Mouse (Mus musculus) forebrain, embryonic 14.5 days (tissue): ENCODE measurements around the gene C030005K15Rik. TPM values are rescaled to one million over a fixed set of nuclear protein-coding genes. Genes with fewer than 3 reads are reported as not detected.
"Not testable (repeated sequence)": the region's sequence is repeated elsewhere in the genome, so short reads cannot be mapped to it uniquely, and the experiment has no call there.

Source experiments
- ATAC-seq: fragments of 200-750 bp; cut with Nextera tagmentation; 2 replicates; pipeline ENCODE4 v1.8.0; 2017; ENCODE audit warnings: mild to moderate bottlenecking, moderate library complexity
- DNase-seq: peaks from one replicate; pipeline ENCODE4 v3.0.0-alpha.2; 2015; ENCODE audit warnings: low spot score
- H3K27ac ChIP-seq: fragments of 300-500 bp; sonication (generic); 2 replicates; pipeline ENCODE4 v1.5.1; 2014; ENCODE audit warnings: low read depth, mild to moderate bottlenecking, control low read depth, low read length, moderate library complexity
- H3K27me3 ChIP-seq: fragments of 300-500 bp; sonication (generic); replicated peaks from 2 replicates; pipeline ENCODE4 v1.6.1; 2014; ENCODE audit warnings: low read length, control low read depth, mixed read lengths; ENCODE audit not compliant: control insufficient read depth, insufficient read depth
- H3K36me3 ChIP-seq: fragments of 300-500 bp; sonication (generic); 2 replicates; pipeline ENCODE4 v1.6.1; 2014; ENCODE audit warnings: low read length, control low read depth; ENCODE audit not compliant: control insufficient read depth, insufficient read depth
- H3K4me1 ChIP-seq: fragments of 300-500 bp; sonication (generic); 2 replicates; pipeline ENCODE4 v1.6.1; 2014; ENCODE audit warnings: antibody characterized with exemption, low read length, control low read depth; ENCODE audit not compliant: control insufficient read depth, insufficient read depth
- H3K4me2 ChIP-seq: fragments of 300-500 bp; sonication (generic); 2 replicates; pipeline ENCODE4 v1.6.1; 2014; ENCODE audit warnings: mild to moderate bottlenecking, control low read depth, low read length
- H3K4me3 ChIP-seq: fragments of 300-500 bp; sonication (generic); 2 replicates; pipeline ENCODE4 v1.5.1; 2014; ENCODE audit warnings: low read depth, low read length, control low read depth
- H3K9ac ChIP-seq: fragments of 300-500 bp; sonication (generic); 2 replicates; pipeline ENCODE4 v1.6.1; 2014; ENCODE audit warnings: mild to moderate bottlenecking, low read length, control low read depth, moderate library complexity
- H3K9me3 ChIP-seq: fragments of 300-500 bp; sonication (generic); replicated peaks from 2 replicates; pipeline ENCODE4 v1.6.1; 2016; ENCODE audit warnings: low read length, control low read depth, mixed read lengths; ENCODE audit not compliant: control insufficient read depth
- WGBS: fragments of 180-500 bp; shearing (Covaris S2); extraction: QIAGEN DNeasy Blood & Tissue Kit; methylation state at CpG from one replicate; pipeline ENCODE4 v1.1.7; 2014; 5-methylcytosine and 5-hydroxymethylcytosine counted together
- polyA plus RNA-seq: library from polyadenylated mRNA; unstranded; fragments of >200 nt; fragmentation: Nextera tagmentation; extraction: Ambion mirVana; gene quantifications from 2 replicates; pipeline ENCODE4 v1.2.1, GENCODE M21; 2014

The C030005K15Rik gene
- not detected in 2 replicates for polyA plus RNA-seq

- H3K9ac ChIP-seq, H3K9me3 ChIP-seq, H3K27ac ChIP-seq, ATAC-seq, DNase-seq, H3K27me3 ChIP-seq, H3K36me3 ChIP-seq, H3K4me3 ChIP-seq, H3K4me1 ChIP-seq, H3K4me2 ChIP-seq: not testable (repeated sequence)
These were observed at the start of gene C030005K15Rik for GRCm38 (mm10) chr10:97726655-97727054. Gene C030005K15Rik, minus strand, starts transcription at chr10:97726755.

DNA sequence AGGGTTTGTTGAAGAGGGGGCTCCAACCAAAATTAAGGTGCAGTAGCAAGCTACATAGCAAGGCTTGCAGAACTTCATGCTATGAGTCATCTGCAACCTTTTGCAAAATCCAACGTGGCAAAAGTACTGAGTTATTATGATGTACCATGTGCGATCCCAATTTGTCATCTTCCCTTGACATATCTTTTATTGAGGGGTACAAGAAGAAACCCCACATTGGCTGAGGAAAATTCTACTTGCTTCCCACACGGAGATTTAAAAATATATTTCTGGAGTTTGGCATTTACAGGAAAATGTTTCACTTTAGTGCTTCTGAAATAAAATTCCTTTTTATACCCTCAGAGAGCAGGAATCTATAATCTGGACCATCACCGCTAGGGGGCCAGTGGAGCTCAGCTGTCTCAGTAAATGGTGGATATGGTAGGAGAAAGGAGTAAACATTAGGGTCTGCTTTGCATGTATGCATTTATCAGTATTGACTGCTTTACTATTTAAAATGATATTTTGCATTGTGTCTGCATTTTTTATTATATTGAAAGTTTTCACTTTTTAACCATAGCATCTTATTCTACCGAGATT lies 41.7 kb upstream of the C030005K15Rik start:
- H3K9me3 ChIP-seq = no peaks in the 10 kb centered on the region
- ATAC-seq (no peak), DNase-seq (peak; percentile 48)
- H3K4me1 ChIP-seq = no peaks in the 10 kb centered on the region
- no peaks in the 10 kb centered on the region for H3K27me3 ChIP-seq
- no peak overlapping the region for H3K27ac ChIP-seq
- H3K4me2 ChIP-seq = no peak overlapping the region
- no peak overlapping the region for H3K9ac ChIP-seq
- WGBS = 64% methylated on average over 5 of the region's 5 CpGs
- H3K36me3 ChIP-seq = no peaks in the 10 kb centered on the region
- no peak overlapping the region for H3K4me3 ChIP-seq

DNA sequence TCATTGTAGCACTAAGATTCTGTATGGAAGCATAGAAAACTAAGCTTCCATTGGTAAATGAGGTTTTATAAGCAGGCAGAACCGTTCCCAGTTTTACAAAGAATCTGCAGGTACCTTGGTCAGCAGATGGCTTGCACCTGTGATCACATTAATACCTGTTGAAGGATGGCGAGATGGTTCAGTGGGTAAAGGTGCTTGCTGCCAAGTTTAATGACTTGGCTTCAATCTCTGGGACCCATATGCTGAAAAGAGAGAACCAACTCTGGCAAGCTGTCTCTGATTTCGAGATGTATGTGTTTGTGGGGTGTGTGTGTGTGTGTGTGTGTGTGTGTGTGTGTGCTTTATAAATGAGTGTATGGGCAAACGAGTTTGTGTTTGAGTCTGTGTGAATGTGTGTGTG lies 27.3 kb upstream of the C030005K15Rik start:
- WGBS = 64% methylated on average over 4 of the region's 4 CpGs
- peak; percentile 4 for DNase-seq
- Histone ChIP-seq H3K4me2 (no peak overlapping the region), H3K9me3 (no peaks in the 10 kb centered on the region), H3K27ac (no peak overlapping the region), H3K27me3 (no peaks in the 10 kb centered on the region), H3K9ac (no peak overlapping the region), H3K36me3 (no peaks in the 10 kb centered on the region), H3K4me1 (no peaks in the 10 kb centered on the region), H3K4me3 (no peak overlapping the region)
- no peak for ATAC-seq

DNA sequence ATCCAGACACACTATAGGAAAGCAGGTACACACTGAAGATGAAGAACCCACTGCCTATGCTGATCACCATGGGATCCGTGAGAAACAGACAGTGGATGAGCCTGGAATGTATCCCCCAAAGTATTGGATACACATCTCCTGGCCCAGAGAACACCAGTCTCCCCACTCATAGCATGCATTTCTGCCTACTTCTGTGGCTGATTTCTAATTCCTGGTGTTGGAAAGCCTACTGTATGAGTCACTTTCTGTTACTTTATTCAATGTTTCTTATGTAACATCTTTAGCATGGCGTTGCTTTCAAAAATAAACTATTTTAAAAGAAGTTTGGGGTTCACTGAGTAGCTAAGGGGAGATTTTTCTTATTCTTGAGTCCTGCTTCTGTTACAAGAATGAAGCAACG lies 20.7 kb upstream of the C030005K15Rik start:
- Histone ChIP-seq H3K4me3 (no peak overlapping the region), H3K4me2 (no peak overlapping the region), H3K9me3 (no peaks in the 10 kb centered on the region), H3K36me3 (no peaks in the 10 kb centered on the region), H3K27ac (no peak overlapping the region), H3K9ac (no peak overlapping the region), H3K4me1 (no peaks in the 10 kb centered on the region), H3K27me3 (no peaks in the 10 kb centered on the region)
- 87% methylated on average over 3 of the region's 3 CpGs for WGBS
- ATAC-seq (no peak), DNase-seq (no peak)

DNA sequence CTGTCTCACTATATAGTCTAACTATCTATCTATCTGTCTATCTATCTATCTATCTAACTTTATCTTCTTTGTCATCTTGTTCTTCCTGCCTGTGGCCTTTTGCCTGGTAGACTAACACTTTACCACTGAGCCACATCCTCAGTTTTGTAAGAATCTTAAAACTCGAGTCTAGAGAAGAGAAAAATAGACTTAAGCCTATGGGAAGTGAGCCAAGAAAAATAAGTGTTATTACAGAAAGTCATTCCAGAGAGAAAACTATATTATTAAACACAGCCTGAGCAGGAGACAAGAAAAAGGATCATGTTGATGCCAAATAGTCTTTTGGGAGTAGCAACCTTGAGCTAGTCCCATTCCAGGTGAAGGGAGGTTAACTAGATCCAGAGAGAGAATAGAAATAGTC lies 626 bp downstream of the C030005K15Rik start:
- ATAC-seq (no peak), DNase-seq (no peak)
- Histone ChIP-seq H3K4me3 (no peak overlapping the region), H3K4me2 (no peak overlapping the region), H3K27ac (no peak overlapping the region), H3K9me3 (no peaks in the 10 kb centered on the region), H3K9ac (no peak overlapping the region), H3K4me1 (no peaks in the 10 kb centered on the region), H3K27me3 (no peaks in the 10 kb centered on the region), H3K36me3 (no peaks in the 10 kb centered on the region)
- WGBS = 66% methylated on average over 1 of the region's 1 CpGs

DNA sequence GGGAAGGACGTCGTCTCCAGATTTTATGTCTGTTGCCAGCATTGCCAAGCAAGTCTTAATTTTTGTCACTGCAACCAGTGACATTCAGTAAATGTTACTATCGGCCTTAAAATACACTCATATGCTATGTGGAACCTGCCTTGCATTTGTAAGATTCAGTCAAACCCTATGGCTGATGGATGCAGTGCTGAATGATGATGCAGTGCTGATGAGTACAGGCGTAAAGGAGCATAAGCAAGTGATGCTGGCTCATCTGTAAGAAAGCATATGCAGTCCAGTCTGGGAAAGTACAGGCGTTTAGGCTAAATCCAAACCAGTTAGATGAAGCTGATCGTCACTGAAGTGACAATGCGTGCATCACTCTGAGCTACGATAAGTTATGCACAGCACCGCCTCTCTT lies 3.8 kb downstream of the C030005K15Rik start:
- Histone ChIP-seq H3K9me3 (no peaks in the 10 kb centered on the region), H3K27me3 (no peaks in the 10 kb centered on the region), H3K4me3 (no peak overlapping the region), H3K4me2 (no peak overlapping the region), H3K27ac (no peak overlapping the region), H3K4me1 (no peaks in the 10 kb centered on the region), H3K36me3 (no peaks in the 10 kb centered on the region), H3K9ac (no peak overlapping the region)
- WGBS = 92% methylated on average over 9 of the region's 9 CpGs
- ATAC-seq (no peak), DNase-seq (no peak)

DNA sequence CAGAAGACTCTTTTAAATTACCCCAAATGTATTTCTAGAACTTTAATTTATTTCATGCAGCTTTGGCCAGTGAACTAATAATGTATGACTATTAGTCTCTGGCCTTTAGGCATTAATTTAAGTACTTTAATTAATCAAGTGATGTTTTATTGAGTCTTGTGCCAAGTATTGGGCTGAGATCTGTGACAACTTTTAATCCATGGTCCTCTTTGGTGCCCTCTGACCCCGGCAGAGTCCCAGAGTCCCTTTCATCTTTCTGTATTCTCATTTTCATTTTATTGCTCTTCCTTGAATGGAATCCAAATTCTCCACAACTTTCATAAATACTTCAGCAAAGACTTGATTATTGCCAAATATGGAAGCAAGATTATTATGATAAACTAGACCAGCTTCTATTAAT lies 5.9 kb downstream of the C030005K15Rik start:
- ATAC-seq = no peak
- H3K4me1 ChIP-seq = no peaks in the 10 kb centered on the region
- no peak for DNase-seq
- no peak overlapping the region for H3K4me2 ChIP-seq
- no peak overlapping the region for H3K27ac ChIP-seq
- H3K9me3 ChIP-seq = no peaks in the 10 kb centered on the region
- 100% methylated on average over 1 of the region's 1 CpGs for WGBS
- no peaks in the 10 kb centered on the region for H3K36me3 ChIP-seq
- no peaks in the 10 kb centered on the region for H3K27me3 ChIP-seq
- H3K4me3 ChIP-seq = no peak overlapping the region
- no peak overlapping the region for H3K9ac ChIP-seq

- no peaks in the 10 kb centered on the region for H3K36me3 ChIP-seq
- WGBS = 71% methylated on average over 2 of the region's 2 CpGs
- no peak overlapping the region for H3K27ac ChIP-seq
- no peak overlapping the region for H3K4me2 ChIP-seq
- H3K9me3 ChIP-seq = no peaks in the 10 kb centered on the region
- H3K4me1 ChIP-seq = no peaks in the 10 kb centered on the region
- DNase-seq = peak; percentile 36
- ATAC-seq = 0 out of 2 replicates have a peak, but pooled peaks have one; percentile 43
- H3K27me3 ChIP-seq = no peaks in the 10 kb centered on the region
- no peak overlapping the region for H3K4me3 ChIP-seq
- no peak overlapping the region for H3K9ac ChIP-seq
These were observed 8.5 kb downstream of the C030005K15Rik start for GRCm38 (mm10) chr10:97718021-97718420.

GRCm38 (mm10) chr10:97717233-97717632 lies 9.3 kb downstream of the C030005K15Rik start:
- H3K27ac ChIP-seq = no peak overlapping the region
- H3K36me3 ChIP-seq = no peaks in the 10 kb centered on the region
- no peak overlapping the region for H3K4me2 ChIP-seq
- H3K4me1 ChIP-seq = no peaks in the 10 kb centered on the region
- H3K27me3 ChIP-seq = no peaks in the 10 kb centered on the region
- H3K9ac ChIP-seq = no peak overlapping the region
- 79% methylated on average over 1 of the region's 1 CpGs for WGBS
- no peak for ATAC-seq
- DNase-seq = no peak
- no peak overlapping the region for H3K4me3 ChIP-seq
- no peaks in the 10 kb centered on the region for H3K9me3 ChIP-seq
